Comparison of ENCODE assay signal across 13 mouse cellular contexts in the genomic region with DNA sequence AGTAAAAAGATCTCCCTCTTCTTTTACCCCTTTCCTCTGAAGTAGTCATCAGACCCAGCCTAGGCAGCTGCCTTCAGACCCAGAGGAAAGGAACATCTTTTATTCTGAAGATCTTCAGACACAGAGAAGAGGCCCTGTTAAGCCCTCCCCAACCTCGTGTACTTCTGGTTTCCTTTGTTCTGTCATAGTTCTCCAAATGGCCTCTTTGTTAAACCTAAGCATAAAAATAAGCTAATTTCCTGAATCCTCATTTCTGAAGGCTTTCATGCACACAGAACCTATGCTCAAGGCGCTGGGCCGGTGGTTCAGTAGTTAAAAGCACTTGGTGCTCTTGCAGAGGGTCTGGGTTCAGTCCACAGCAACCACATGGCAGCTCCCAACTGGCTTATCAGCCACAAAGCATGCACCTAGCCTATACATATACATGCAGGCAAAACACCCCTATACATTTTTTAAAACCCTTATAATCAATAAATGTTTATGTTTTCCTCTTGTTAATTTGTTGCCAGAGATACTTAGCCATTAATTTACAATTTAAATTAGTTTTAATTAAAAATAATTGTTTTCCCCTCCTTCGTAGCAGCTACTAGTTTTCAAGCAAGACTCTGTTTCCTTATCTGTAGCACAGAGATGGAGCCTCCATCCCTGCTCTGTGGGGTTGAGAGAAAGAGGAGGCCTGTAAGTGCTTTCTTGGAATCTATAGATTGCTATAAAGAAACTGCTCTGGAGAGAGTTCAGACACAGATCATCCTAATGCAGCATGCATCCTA.
DNase-seq lines count a peak whose midpoint lies in the region; ATAC-seq and TF ChIP-seq lines count a peak whose summit lies in the region.
"Had no signal": no experiment of that assay in that cellular context is flagged by ENCODE, and none has a peak within 500 bp of the region (broad histone marks: within the 10 kb centered on the region; RNA-seq: fewer than 3 reads in every experiment).

No protein-coding gene starts in this region.

- no peaks in the 10 kb centered on the region for H3K27me3 ChIP-seq in hindbrain, embryonic 12.5 days
- H3K27me3 ChIP-seq in hindbrain, postnatal 0 days (ENCODE audit: insufficient read depth, low read length), result no peaks in the 10 kb centered on the region
- H3K27me3 ChIP-seq in limb, embryonic 15.5 days, result no peaks in the 10 kb centered on the region

- no peak for ATAC-seq in hindbrain, embryonic 12.5 days (ENCODE audit: low FRiP score)
- ATAC-seq in hindbrain, postnatal 0 days, result no peak
- no peak for ATAC-seq in limb, embryonic 15.5 days (ENCODE audit: insufficient number of reproducible peaks, low FRiP score, low TSS enrichment, low read depth)
- ATAC-seq: forebrain, postnatal 0 days had no signal

- H3K4me2 ChIP-seq in hindbrain, embryonic 12.5 days (replicated peaks), result no peak overlapping the region
- no peak overlapping the region for H3K4me2 ChIP-seq in hindbrain, postnatal 0 days (ENCODE audit: low read depth, low read length)
- no peak overlapping the region for H3K4me2 ChIP-seq in limb, embryonic 15.5 days

- H3K4me3 ChIP-seq in hindbrain, embryonic 12.5 days, result no peak overlapping the region
- no peak overlapping the region for H3K4me3 ChIP-seq in hindbrain, postnatal 0 days (ENCODE audit: low read length)
- H3K4me3 ChIP-seq in limb, embryonic 15.5 days, result no peak overlapping the region

- H3K9ac ChIP-seq in hindbrain, embryonic 12.5 days, result no peak overlapping the region
- H3K9ac ChIP-seq in hindbrain, postnatal 0 days (replicated peaks; ENCODE audit: low read length), result no peak overlapping the region
- H3K9ac ChIP-seq in limb, embryonic 15.5 days, result no peak overlapping the region
- H3K9ac ChIP-seq: forebrain, postnatal 0 days had no signal

- TF ChIP-seq CTCF in hindbrain, postnatal 0 days (IDR thresholded peaks at IDR 0.05; ENCODE audit: low read depth), result no peak

- intact Hi-C loops in left cerebral cortex, postnatal 4 days (cut with DNase I), result no loop called here
- intact Hi-C loops in left cerebral cortex, postnatal 25 days (cut with DNase I), result no loop called here

- no peaks in the 10 kb centered on the region for H3K36me3 ChIP-seq in hindbrain, embryonic 12.5 days
- no peaks in the 10 kb centered on the region for H3K36me3 ChIP-seq in hindbrain, postnatal 0 days (ENCODE audit: insufficient read depth, low read length)
- no peaks in the 10 kb centered on the region for H3K36me3 ChIP-seq in limb, embryonic 15.5 days

- 57% methylated on average over 4 of the region's 4 CpGs for WGBS in hindbrain, embryonic 12.5 days
- WGBS in hindbrain, postnatal 0 days, result 57% methylated on average over 4 of the region's 4 CpGs
- whole genome bisulfite sequencing in limb, embryonic 15.5 days, result 58% methylated on average over 4 of the region's 4 CpGs

- no peaks in the 10 kb centered on the region for H3K9me3 ChIP-seq in hindbrain, embryonic 12.5 days (replicated peaks)
- H3K9me3 ChIP-seq in hindbrain, postnatal 0 days (ENCODE audit: low read length), result no peaks in the 10 kb centered on the region
- no peaks in the 10 kb centered on the region for H3K9me3 ChIP-seq in limb, embryonic 15.5 days

- peaks cover 26% of the 10 kb centered on the region for H3K4me1 ChIP-seq in hindbrain, embryonic 12.5 days
- peaks cover 8% of the 10 kb centered on the region; the same call in 1 of the 2 replicates for H3K4me1 ChIP-seq in hindbrain, postnatal 0 days (ENCODE audit: insufficient read depth, low read length)
- peaks cover 12% of the 10 kb centered on the region; the same call in 1 of the 2 replicates for H3K4me1 ChIP-seq in limb, embryonic 15.5 days

- no peak for DNase-seq in hindbrain, postnatal 0 days (ENCODE audit: low spot score)
- peak; percentile 37 for DNase-seq in thymus, postnatal 0 days (ENCODE audit: low spot score)
- no peak for DNase-seq in thymus, postnatal 10 days (ENCODE audit: low spot score in 2 of 2)
- no peak for DNase-seq in left cerebral cortex, postnatal 4 days
- no peak for DNase-seq in left cerebral cortex, postnatal 25 days (ENCODE audit: low spot score in 2 of 2)
- no peak for DNase-seq in kidney, postnatal 4 days
- DNase-seq: adrenal gland, postnatal 10 days; cerebellum, postnatal 25 days; forebrain, postnatal 0 days; heart, postnatal 4 days; layer of hippocampus, adult 9-11 months had no signal

- H3K27ac ChIP-seq in hindbrain, embryonic 12.5 days, result 0 out of 2 replicates have a peak overlapping the region, but pooled peaks have one; percentile 30
- H3K27ac ChIP-seq in hindbrain, postnatal 0 days, result no peak overlapping the region
- H3K27ac ChIP-seq in limb, embryonic 15.5 days, result 0 out of 2 replicates have a peak overlapping the region, but pooled peaks have one; percentile 27
